Mouse (Mus musculus): ENCODE measurements at regions not wholly inside any gene's neighbourhood (a gene's known extent, or its start where the extent isn't known, plus 50 kb on each side); places are given as distances from the start of the nearest gene placed in this dataset.

GRCm38 (mm10) chr10:5978534-5978933 is 56.3 kb upstream of the Rgs17 start:
- no peak for TF ChIP-seq CTCF (IDR thresholded peaks at IDR 0.05; ENCODE audit: low read depth)
- Histone ChIP-seq H3K4me1 (ENCODE audit: insufficient read depth) (no peaks in the 10 kb centered on the region), H3K9ac (no peak overlapping the region), H3K4me2 (ENCODE audit: low read depth) (no peak overlapping the region), H3K27ac (ENCODE audit: low read depth, low read length) (no peak overlapping the region), H3K4me3 (ENCODE audit: low read depth, low read length) (no peak overlapping the region), H3K9me3 (ENCODE audit: low read length) (no peaks in the 10 kb centered on the region), H3K27me3 (ENCODE audit: insufficient read depth, low read length) (no peaks in the 10 kb centered on the region), H3K36me3 (ENCODE audit: insufficient read depth) (no peaks in the 10 kb centered on the region)
- 73% methylated on average over 1 of the region's 1 CpGs for WGBS
- DNase-seq (no peak), ATAC-seq (no peak)
